Mouse (Mus musculus) adrenal gland (tissue): ENCODE data around the gene Ms4a6c.
"Not testable (repeated sequence)": the region's sequence is repeated elsewhere in the genome, so short reads cannot be mapped to it uniquely, and the experiment has no call there.

Experiments used
- intact Hi-C: fragments of 180-260 bp; cut with DNase I; formaldehyde crosslinking; loops from one replicate; pipeline ENCODE4 v1.15.1; 2025

The Ms4a6c gene

GRCm38 (mm10) chr19:11500796-11501195, 31.6 kb downstream of the Ms4a6c start:
- intact Hi-C loops = no loop called here

GRCm38 (mm10) chr19:11501326-11501725, 32.2 kb downstream of the Ms4a6c start:
- intact Hi-C loops = no loop called here

GRCm38 (mm10) chr19:11504857-11505256, 35.7 kb downstream of the Ms4a6c start:
- intact Hi-C loops = no loop called here

- intact Hi-C loops = no loop called here
Measured at GRCm38 (mm10) chr19:11513458-11513857, 44.3 kb downstream of the Ms4a6c start.

- intact Hi-C loops = no loop called here
Measured at GRCm38 (mm10) chr19:11516246-11516645, 47.1 kb downstream of the Ms4a6c start, which contains the start of gene Ms4a6b. TSS of gene Ms4a6b (plus strand) at chr19:11516512.

- intact Hi-C loops = no loop called here
Measured at GRCm38 (mm10) chr19:11516845-11517244, 47.7 kb downstream of the Ms4a6c start.

GRCm38 (mm10) chr19:11517373-11517772, 48.2 kb downstream of the Ms4a6c start:
- intact Hi-C loops = not testable (repeated sequence)

- intact Hi-C loops = not testable (repeated sequence)
Measured at GRCm38 (mm10) chr19:11518356-11518755, 49.2 kb downstream of the Ms4a6c start.

- intact Hi-C loops = no loop called here
Measured at GRCm38 (mm10) chr19:11520146-11520545, 51.0 kb downstream of the Ms4a6c start.
